Mouse (Mus musculus) bone marrow, adult 2 months (tissue): ENCODE results near the gene Msrb1. TPM values are rescaled to one million over a fixed set of nuclear protein-coding genes. Genes with fewer than 3 reads are reported as not detected.

Source experiments
- H3K27ac ChIP-seq: fragments of 200-500 bp; 2 replicates; pipeline ENCODE4 v1.5.1; 2012; ENCODE audit warnings: low read depth, mild to moderate bottlenecking, control low read depth, inconsistent platforms, low read length; ENCODE audit not compliant: control insufficient read depth, poor library complexity, insufficient read depth
- H3K4me1 ChIP-seq: fragments of 200-500 bp; 2 replicates; pipeline ENCODE4 v1.6.1; 2011; ENCODE audit warnings: low read length; ENCODE audit not compliant: control insufficient read depth, insufficient read depth
- H3K4me3 ChIP-seq: fragments of 200-500 bp; replicated peaks from 2 replicates; pipeline ENCODE3; 2011; ENCODE audit warnings: mild to moderate bottlenecking, low read depth, low read length, control low read depth; ENCODE audit not compliant: control insufficient read depth
- CTCF ChIP-seq: fragments of 200-500 bp; IDR thresholded peaks from 2 replicates; pipeline ENCODE4 v1.5.1; 2011; ENCODE audit warnings: low read length, control low read depth; ENCODE audit not compliant: control insufficient read depth, insufficient read depth
- POLR2A ChIP-seq: fragments of 200-500 bp; IDR thresholded peaks from 2 replicates; pipeline ENCODE4 v1.6.1; 2011; ENCODE audit warnings: low read depth, mild to moderate bottlenecking, control low read depth, low read length, borderline replicate concordance; ENCODE audit not compliant: control insufficient read depth
- WGBS: fragments of 180-500 bp; shearing (Covaris S2); methylation state at CpG from one replicate; pipeline ENCODE4 v1.1.7; 2018; 5-methylcytosine and 5-hydroxymethylcytosine counted together
- polyA plus RNA-seq: library from polyadenylated mRNA; stranded (reverse); fragments of >200 nt; gene quantifications from 2 replicates; pipeline ENCODE4 v1.2.4, GENCODE M21; 2011; ENCODE audit warnings: low replicate concordance; ENCODE audit not compliant: missing spikeins, insufficient read depth, insufficient read length

The Msrb1 gene
- polyA plus RNA-seq, 1 experiment = 309 TPM

DNA sequence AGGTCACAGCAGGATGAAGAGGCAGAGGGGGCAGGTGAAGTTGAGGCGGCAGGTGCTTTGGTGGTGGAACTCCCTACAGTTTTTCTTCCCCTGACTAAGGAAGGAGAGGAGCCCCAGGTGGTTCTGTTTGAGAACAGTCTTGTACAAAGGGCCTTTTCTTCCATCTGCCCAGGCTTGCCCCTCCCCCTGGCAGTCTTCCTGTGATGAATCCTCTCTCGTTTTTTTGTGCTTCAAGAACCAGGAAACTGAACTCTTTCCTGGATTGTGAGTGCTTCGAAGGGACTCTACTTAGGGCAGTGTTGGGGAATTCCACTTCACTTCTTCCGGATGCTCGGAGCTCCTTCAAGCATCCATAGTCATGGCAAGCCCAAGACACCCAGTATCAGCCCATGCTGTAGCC, 38.5 kb upstream of the Msrb1 start:
- Histone ChIP-seq H3K4me1 (no peaks in the 10 kb centered on the region; the same call in 1 of the 2 replicates), H3K4me3 (no peak overlapping the region), H3K27ac (no peak overlapping the region)
- TF ChIP-seq CTCF (no peak), POLR2A (no peak)
- 48% methylated on average over 5 of the region's 5 CpGs for WGBS

DNA sequence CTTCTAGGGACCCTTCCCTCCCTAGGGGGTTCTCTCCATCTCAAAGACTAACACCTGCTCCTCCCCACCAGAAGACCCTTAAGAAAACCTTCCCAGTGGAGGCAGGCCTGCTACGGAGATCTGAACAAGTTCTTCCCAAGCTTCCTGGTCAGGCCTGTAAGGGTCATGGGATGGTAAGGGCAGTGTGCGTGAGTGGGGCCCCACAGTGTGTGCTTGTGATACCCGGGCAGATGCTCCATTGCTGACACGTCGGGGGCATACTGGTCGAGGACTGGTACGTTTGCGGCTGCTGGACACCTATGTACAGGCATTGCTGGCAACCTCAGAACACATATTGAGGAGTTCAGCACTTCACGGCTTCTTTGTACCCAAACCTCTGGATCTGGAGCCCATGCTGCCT, 37.7 kb upstream of the Msrb1 start:
- no peaks in the 10 kb centered on the region; the same call in 1 of the 2 replicates for H3K4me1 ChIP-seq
- no peak for TF ChIP-seq CTCF
- TF ChIP-seq POLR2A = no peak
- H3K27ac ChIP-seq = no peak overlapping the region
- 86% methylated on average over 9 of the region's 9 CpGs for WGBS
- H3K4me3 ChIP-seq = no peak overlapping the region

DNA sequence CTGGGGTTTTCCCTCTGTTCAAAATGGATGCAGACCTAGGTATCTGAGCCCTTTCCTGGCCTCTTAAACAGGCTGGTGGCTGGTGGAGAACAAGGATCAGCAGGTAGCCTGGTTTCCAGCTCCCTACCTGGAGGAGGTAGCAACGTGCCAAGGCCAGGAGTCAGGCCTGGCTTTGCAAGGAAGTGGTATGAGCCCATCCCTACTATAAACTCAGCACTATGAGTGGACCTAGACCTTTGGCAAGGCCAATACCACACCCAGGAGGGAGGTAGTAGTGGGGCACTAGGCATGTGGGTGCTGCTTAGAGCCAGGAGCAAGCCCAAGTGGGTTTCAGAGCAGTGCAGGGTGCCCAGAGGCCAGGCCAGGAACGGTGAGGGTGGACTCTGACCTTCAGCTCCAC, 37.0 kb upstream of the Msrb1 start:
- Histone ChIP-seq H3K27ac (no peak overlapping the region), H3K4me1 (no peaks in the 10 kb centered on the region; the same call in 1 of the 2 replicates), H3K4me3 (no peak overlapping the region)
- no peak for TF ChIP-seq POLR2A
- TF ChIP-seq CTCF = no peak
- 83% methylated on average over 2 of the region's 2 CpGs for WGBS

DNA sequence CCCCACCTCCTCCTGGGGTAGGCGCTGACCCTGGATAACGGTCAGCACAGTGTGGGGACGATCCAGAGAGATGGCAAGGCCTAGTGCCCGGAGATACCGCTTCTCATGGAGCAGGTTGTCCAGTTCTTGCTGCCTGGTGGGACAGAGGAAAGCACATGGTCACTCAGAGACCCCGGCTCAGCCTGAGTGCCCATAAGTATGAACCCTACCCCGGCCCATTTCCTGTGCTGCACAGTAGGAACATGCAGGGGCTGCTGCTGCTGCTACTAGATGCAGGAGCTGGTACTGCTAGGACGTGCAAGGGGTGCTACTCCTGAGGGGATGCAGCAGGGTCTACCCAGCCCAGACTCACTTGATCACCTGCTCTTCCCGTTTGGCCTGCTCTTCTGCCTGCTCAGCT, 35.2 kb upstream of the Msrb1 start:
- H3K27ac ChIP-seq = no peak overlapping the region
- H3K4me3 ChIP-seq = no peak overlapping the region
- TF ChIP-seq POLR2A = no peak
- no peak for TF ChIP-seq CTCF
- no peaks in the 10 kb centered on the region; the same call in 1 of the 2 replicates for H3K4me1 ChIP-seq
- 85% methylated on average over 9 of the region's 9 CpGs for WGBS

DNA sequence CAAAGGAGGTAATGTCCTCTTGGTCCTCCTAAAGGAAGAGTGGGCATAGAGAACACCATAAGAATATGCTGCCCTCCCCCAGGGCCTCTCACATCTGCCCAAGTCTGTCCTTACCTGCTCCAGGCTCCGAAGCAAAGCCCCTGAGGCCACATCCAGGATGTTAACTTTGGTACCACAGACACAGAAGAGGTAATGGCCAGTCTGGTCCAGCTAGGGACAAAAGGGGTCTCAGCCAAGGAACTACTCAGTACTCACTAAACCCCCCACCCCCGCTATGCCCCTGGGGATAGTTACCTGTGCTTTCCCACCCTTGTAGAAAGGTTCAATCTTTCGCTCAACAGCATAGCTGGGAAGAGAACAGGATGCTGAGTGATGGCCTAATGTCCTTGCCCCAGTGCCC, 30.6 kb upstream of the Msrb1 start:
- 92% methylated on average over 3 of the region's 3 CpGs for WGBS
- Histone ChIP-seq H3K4me3 (no peak overlapping the region), H3K4me1 (no peaks in the 10 kb centered on the region; the same call in 1 of the 2 replicates), H3K27ac (no peak overlapping the region)
- TF ChIP-seq CTCF = no peak
- TF ChIP-seq POLR2A = no peak

DNA sequence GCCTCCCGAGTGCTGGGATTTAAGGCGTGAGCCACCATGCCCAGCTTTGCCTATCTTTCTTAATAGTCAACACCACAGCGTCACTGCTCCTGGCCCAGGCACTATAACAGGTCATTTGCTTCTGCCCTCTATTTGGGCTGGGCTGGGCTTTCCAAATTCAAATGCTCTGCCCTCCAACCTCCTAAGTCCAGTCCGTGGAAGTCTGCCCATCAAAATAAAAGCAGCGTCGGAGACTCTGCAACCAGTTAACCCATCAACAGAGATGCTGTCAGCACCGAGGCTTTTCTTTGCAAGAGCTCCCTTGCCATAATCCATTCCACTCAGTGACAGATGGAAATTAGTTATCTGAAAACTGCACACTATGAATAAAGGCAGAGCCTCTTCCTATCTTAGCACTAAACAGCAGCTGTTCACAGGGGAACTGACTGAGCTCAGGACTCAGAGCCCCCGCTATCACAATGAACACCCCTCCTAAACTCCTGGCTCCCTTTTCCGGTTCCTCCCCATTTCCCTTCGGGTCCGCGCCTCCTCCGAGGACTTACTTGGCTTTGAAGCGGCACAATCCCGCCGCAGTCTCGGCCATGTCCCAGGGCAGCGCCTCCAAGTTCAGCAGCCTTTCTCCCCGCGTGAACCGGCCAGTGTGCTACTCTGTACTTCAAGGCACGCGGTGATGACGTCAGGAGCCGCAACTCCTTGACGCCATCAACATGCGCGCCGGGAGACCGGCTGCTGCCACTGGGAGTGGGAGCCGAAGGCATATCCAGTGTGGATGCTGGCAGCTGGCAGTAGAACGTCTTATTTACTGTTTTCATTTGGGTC, 29.3 kb upstream of the Msrb1 start, which contains the start of gene Tbl3:
Gene Tbl3, minus strand, starts transcription at position 679 of the 819 bp plus-strand sequence.
- H3K4me3 ChIP-seq = peak within 1 kb of the TSS; percentile 99
- peak within 1 kb of the TSS; percentile 83 for H3K27ac ChIP-seq
- TF ChIP-seq CTCF (no peak), POLR2A (peak; percentile 83; the same call in 1 of the 2 replicates)
- 3% methylated on average over 32 of the region's 32 CpGs for WGBS
- no peaks in the 10 kb centered on the region; the same call in 1 of the 2 replicates for H3K4me1 ChIP-seq

DNA sequence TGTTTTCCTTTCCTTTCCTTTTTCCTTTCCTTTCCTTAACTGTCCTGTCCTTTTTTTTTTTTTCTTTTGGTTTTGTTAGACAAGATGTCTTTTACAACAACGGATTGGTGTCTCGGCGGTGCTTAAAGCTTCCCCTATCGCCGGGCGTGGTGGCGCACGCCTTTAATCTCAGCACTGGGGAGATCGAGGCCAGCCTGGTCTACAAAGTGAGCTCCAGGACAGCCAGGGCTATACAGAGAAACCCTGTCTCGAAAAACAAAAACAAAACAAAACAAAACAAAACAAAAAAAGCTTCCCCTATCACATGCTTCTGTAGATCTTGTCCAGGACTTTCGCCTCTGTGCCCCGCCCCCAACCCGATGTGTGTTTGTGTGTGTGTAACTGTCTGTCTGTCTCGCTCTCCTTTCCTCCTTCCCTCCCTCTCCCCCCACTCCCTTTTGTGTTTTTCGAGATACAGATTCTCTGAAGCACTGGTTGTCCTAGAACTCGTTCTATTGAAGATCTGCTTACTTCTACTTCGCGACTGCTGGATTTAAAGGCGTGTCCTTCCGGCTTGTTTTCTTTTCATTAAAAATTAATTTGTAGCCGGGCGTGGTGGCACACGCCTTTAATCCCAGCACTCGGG, 28.5 kb upstream of the Msrb1 start:
- Histone ChIP-seq H3K27ac (peak overlapping the region; percentile 83), H3K4me1 (no peaks in the 10 kb centered on the region; the same call in 1 of the 2 replicates), H3K4me3 (peak overlapping the region; percentile 99)
- 1% methylated on average over 24 of the region's 24 CpGs for WGBS
- no peak for TF ChIP-seq POLR2A
- no peak for TF ChIP-seq CTCF

DNA sequence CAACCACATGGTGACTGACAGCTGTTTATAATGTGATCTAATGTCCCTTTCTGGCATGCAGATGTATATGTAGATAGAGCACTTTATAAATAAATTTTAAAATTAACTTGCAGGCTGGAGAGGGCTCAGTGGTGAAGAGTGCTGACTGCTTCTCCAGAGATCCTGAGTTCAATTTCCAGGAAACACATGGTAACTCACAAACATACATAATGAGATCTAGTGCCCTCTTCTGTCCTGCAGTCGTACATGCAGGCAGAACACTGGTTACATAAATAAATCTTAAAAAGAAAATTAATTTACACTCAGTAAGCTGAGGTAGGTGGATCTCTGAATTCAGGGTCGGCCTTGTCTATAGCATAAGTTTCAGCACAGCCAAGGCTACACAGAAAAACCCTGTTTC, 27.8 kb upstream of the Msrb1 start:
- H3K27ac ChIP-seq = no peak overlapping the region
- no peak overlapping the region for H3K4me3 ChIP-seq
- TF ChIP-seq CTCF (no peak), POLR2A (no peak)
- H3K4me1 ChIP-seq = no peaks in the 10 kb centered on the region; the same call in 1 of the 2 replicates
- 19% methylated on average over 2 of the region's 2 CpGs for WGBS
